Mouse (Mus musculus) stomach, postnatal 0 days (tissue): ENCODE results near the gene Hpcal4. TPM values are rescaled to one million over a fixed set of nuclear protein-coding genes. Genes with fewer than 3 reads are reported as not detected.

Experiments used
- ATAC-seq: fragments of 200-750 bp; cut with Nextera tagmentation; 2 replicates; pipeline ENCODE4 v1.8.0; 2017; ENCODE audit not compliant: low FRiP score, low TSS enrichment
- DNase-seq: peaks from one replicate; pipeline ENCODE4 v3.0.0-alpha.2; 2016; ENCODE audit warnings: low spot score
- H3K27ac ChIP-seq: fragments of 300-500 bp; sonication (generic); replicated peaks from 2 replicates; pipeline ENCODE4 v1.5.1; 2014; ENCODE audit warnings: mild to moderate bottlenecking, control low read depth
- H3K27me3 ChIP-seq: fragments of 300-500 bp; sonication (generic); 2 replicates; pipeline ENCODE4 v1.6.1; 2014; ENCODE audit warnings: low read length; ENCODE audit not compliant: control insufficient read depth, insufficient read depth
- H3K36me3 ChIP-seq: fragments of 300-500 bp; sonication (generic); 2 replicates; pipeline ENCODE4 v1.6.1; 2014; ENCODE audit warnings: low read length, mixed read lengths; ENCODE audit not compliant: control insufficient read depth, insufficient read depth
- H3K4me1 ChIP-seq: fragments of 300-500 bp; sonication (generic); replicated peaks from 2 replicates; pipeline ENCODE4 v1.6.1; 2014; ENCODE audit warnings: antibody characterized with exemption; ENCODE audit not compliant: control insufficient read depth, insufficient read depth
- H3K4me2 ChIP-seq: fragments of 300-500 bp; sonication (generic); replicated peaks from 2 replicates; pipeline ENCODE4 v1.6.1; 2014; ENCODE audit warnings: low read depth, mild to moderate bottlenecking, control low read depth, moderate library complexity
- H3K4me3 ChIP-seq: fragments of 300-500 bp; sonication (generic); 2 replicates; pipeline ENCODE4 v1.5.1; 2014; ENCODE audit warnings: low read depth, low read length, control low read depth
- H3K9ac ChIP-seq: fragments of 300-500 bp; sonication (generic); 2 replicates; pipeline ENCODE4 v1.6.1; 2014; ENCODE audit warnings: mild to moderate bottlenecking, low read length, control low read depth, mixed read lengths
- H3K9me3 ChIP-seq: fragments of 300-500 bp; sonication (generic); 2 replicates; pipeline ENCODE4 v1.6.1; 2016; ENCODE audit warnings: low read length; ENCODE audit not compliant: control insufficient read depth
- CTCF ChIP-seq: IDR thresholded peaks from 2 replicates; pipeline ENCODE4 v1.5.1; 2016; ENCODE audit warnings: antibody characterized with exemption, low read depth, mild to moderate bottlenecking, moderate library complexity
- EP300 ChIP-seq: optimal IDR thresholded peaks from 2 replicates; pipeline ENCODE3; 2016; ENCODE audit warnings: antibody characterized with exemption
- WGBS: fragments of 180-500 bp; shearing (Covaris S2); extraction: QIAGEN DNeasy Blood & Tissue Kit; methylation state at CpG from one replicate; pipeline ENCODE4 v1.1.7; 2014; 5-methylcytosine and 5-hydroxymethylcytosine counted together
- polyA plus RNA-seq: library from polyadenylated mRNA; unstranded; fragments of >200 nt; fragmentation: Nextera tagmentation; extraction: Ambion mirVana; gene quantifications from 2 replicates; pipeline ENCODE4 v1.2.1, GENCODE M21; 2015

The Hpcal4 gene
- polyA plus RNA-seq, 1 experiment from 2014 or later: 3.0 TPM

DNA sequence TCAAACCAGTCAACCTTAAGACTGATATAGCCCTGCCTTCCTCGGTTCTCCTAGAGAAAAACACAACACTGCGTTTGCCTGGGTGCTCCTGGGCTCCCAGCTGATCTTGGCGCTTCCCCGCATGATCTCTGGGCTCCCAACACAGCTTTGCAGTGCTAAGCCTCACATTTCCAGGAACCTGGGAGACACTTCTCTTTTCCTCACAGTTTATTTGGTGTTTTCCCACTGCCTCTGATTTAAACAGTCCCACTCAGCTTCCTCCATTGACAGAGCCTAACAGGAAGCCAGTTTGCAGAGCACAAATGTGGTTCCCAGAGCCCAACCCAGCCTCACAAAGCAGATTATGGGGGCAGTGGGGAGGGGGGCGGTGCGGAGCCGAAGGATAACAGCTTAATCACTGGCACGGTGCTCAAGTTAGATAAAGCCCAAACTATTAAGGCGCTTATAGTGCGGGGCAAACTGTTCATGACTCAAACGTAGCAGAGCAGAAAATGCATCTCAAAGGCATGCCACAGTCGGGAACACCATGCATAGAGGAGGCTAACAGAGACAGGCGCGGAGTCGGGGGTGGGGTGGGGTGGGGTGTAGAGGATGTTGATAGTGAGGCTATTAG is 20.6 kb upstream of the Hpcal4 start:
- H3K4me3 ChIP-seq: no peak overlapping the region
- WGBS: 11% methylated on average over 15 of the region's 15 CpGs
- H3K27ac ChIP-seq: no peak overlapping the region
- TF ChIP-seq EP300: no peak
- no peak for TF ChIP-seq CTCF
- H3K4me1 ChIP-seq: no peaks in the 10 kb centered on the region
- no peak overlapping the region for H3K9ac ChIP-seq
- H3K36me3 ChIP-seq: no peaks in the 10 kb centered on the region
- DNase-seq (peak; percentile 16), ATAC-seq (no peak)
- no peak overlapping the region for H3K4me2 ChIP-seq
- no peaks in the 10 kb centered on the region for H3K9me3 ChIP-seq
- H3K27me3 ChIP-seq: no peaks in the 10 kb centered on the region

GRCm38 (mm10) chr4:123164157-123164556 is 18.9 kb upstream of the Hpcal4 start:
- WGBS: 65% methylated on average over 15 of the region's 15 CpGs
- DNase-seq (no peak), ATAC-seq (no peak)
- Histone ChIP-seq H3K27ac (no peak overlapping the region), H3K27me3 (no peaks in the 10 kb centered on the region), H3K4me2 (no peak overlapping the region), H3K4me1 (no peaks in the 10 kb centered on the region), H3K36me3 (no peaks in the 10 kb centered on the region), H3K4me3 (no peak overlapping the region), H3K9ac (no peak overlapping the region), H3K9me3 (no peaks in the 10 kb centered on the region)
- TF ChIP-seq EP300 (no peak), CTCF (no peak)

DNA sequence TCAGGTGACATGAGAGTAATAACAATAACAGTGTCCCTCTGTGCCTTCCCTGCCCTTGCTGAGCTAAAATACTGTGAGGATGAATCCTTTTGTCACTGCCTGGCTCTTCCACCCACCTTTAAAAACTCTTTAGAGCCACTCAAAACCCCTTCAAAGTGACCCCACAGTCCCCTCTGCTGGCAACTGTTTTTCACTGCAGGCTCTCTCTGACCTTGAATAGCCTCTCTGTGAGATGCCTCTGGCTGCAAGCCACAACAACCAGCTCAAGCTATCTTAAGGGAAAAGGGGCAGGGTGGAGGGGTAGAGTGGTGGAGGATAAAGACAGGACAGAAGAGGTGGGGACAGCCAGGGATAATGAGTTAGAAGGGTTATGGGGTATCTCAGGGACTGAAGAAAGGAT is 11.2 kb upstream of the Hpcal4 start:
- H3K4me1 ChIP-seq: no peaks in the 10 kb centered on the region
- H3K9me3 ChIP-seq: no peaks in the 10 kb centered on the region
- no peaks in the 10 kb centered on the region for H3K36me3 ChIP-seq
- H3K27me3 ChIP-seq: no peaks in the 10 kb centered on the region
- H3K4me2 ChIP-seq: no peak overlapping the region
- no peak overlapping the region for H3K4me3 ChIP-seq
- ATAC-seq (no peak), DNase-seq (no peak)
- H3K27ac ChIP-seq: no peak overlapping the region
- H3K9ac ChIP-seq: no peak overlapping the region
- TF ChIP-seq CTCF (peak; percentile 19), EP300 (no peak)

GRCm38 (mm10) chr4:123183239-123184056 is 421 bp downstream of the Hpcal4 start:
- 0 out of 2 replicates have a peak, but pooled peaks cover 2% of the 10 kb centered on the region for H3K4me1 ChIP-seq
- no peak overlapping the region for H3K9ac ChIP-seq
- TF ChIP-seq CTCF (no peak), EP300 (no peak)
- ATAC-seq (peak; percentile 74), DNase-seq (peak; percentile 81)
- no peaks in the 10 kb centered on the region for H3K9me3 ChIP-seq
- no peak overlapping the region for H3K27ac ChIP-seq
- H3K27me3 ChIP-seq: peaks cover 4% of the 10 kb centered on the region; the same call in 1 of the 2 replicates
- peak overlapping the region; percentile 41 for H3K4me3 ChIP-seq
- WGBS: 10% methylated on average over 44 of the region's 44 CpGs
- H3K36me3 ChIP-seq: no peaks in the 10 kb centered on the region
- H3K4me2 ChIP-seq: peak overlapping the region; percentile 64

- Histone ChIP-seq H3K9ac (no peak overlapping the region), H3K27me3 (peaks cover 4% of the 10 kb centered on the region; the same call in 1 of the 2 replicates), H3K36me3 (no peaks in the 10 kb centered on the region), H3K27ac (no peak overlapping the region), H3K4me1 (0 out of 2 replicates have a peak, but pooled peaks cover 2% of the 10 kb centered on the region), H3K4me3 (no peak overlapping the region), H3K4me2 (no peak overlapping the region), H3K9me3 (no peaks in the 10 kb centered on the region)
- 53% methylated on average over 3 of the region's 3 CpGs for WGBS
- DNase-seq (no peak), ATAC-seq (no peak)
- TF ChIP-seq CTCF (no peak), EP300 (no peak)
Measured at GRCm38 (mm10) chr4:123184816-123185215, 1.8 kb downstream of the Hpcal4 start.

DNA sequence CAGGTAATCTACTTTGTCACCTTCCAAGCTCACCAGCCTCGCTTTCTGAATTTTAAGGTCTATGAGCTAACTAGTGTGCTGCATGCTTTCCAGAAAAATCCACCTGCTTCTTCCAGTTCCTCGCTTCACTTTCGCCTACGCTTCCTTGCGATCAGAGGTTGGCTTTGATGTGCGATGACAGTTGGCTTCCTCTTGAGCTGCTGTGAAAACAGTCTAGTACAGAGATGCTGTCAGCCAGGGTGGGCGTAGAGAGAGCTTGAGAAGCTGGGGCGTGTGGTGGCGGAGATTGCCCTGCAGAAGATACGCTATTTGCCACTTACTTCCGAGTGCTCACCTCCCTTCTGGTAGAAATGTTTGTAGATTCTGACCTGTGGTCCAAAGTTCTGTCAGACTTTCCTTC is 9.3 kb downstream of the Hpcal4 start:
- no peaks in the 10 kb centered on the region for H3K9me3 ChIP-seq
- H3K9ac ChIP-seq: no peak overlapping the region
- ATAC-seq (no peak), DNase-seq (no peak)
- H3K27ac ChIP-seq: no peak overlapping the region
- TF ChIP-seq CTCF (no peak), EP300 (no peak)
- H3K4me1 ChIP-seq: no peaks in the 10 kb centered on the region
- H3K4me2 ChIP-seq: no peak overlapping the region
- H3K36me3 ChIP-seq: no peaks in the 10 kb centered on the region
- no peak overlapping the region for H3K4me3 ChIP-seq
- 82% methylated on average over 11 of the region's 11 CpGs for WGBS
- H3K27me3 ChIP-seq: no peaks in the 10 kb centered on the region
